8 mouse cellular contexts compared by ENCODE assay signal in the genomic region with DNA sequence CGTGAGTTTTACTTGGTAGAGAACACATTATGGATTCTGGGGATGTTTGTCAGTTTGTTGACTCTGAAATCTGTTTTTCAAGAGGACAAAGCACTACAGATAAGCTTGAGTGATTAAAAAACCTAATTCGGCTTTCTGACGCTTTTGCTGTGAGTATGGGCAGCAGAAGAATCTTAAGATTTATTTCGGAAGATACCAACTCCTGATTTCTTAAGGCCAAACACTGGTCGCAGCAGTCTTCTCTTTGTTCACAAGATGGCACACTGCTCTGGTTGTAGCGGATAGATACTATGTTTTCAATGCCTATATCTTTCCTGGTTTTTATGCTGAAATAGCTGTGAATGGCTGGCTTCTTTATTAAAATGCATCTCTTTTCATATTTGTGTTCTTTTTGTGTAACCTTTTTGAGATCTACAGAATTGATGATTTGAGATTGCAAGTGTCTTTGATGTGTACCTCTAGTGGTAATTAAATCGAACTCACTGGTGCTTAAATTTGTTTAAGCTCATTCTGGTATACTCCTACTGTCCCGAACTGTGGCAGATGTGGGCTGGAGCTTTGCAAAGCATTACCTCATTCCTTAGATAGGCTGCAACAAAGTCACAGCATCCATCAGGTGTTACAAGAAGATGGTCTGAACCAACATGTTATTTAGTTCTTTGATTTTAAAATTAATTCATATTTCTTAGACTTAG. TPM values are rescaled to one million over a fixed set of nuclear protein-coding genes. Genes with fewer than 3 reads are reported as not detected.
DNase-seq lines count a peak whose midpoint lies in the region; ATAC-seq and TF ChIP-seq lines count a peak whose summit lies in the region.

No protein-coding gene starts in this region.

- H3K4me3 ChIP-seq in cerebellum, adult 2 months (replicated peaks; ENCODE audit: insufficient read depth, low read depth, low read length), result peak overlapping the region; percentile 85
- H3K4me3 ChIP-seq in hindbrain, embryonic 10.5 days, result peak overlapping the region; percentile 86
- H3K4me3 ChIP-seq in midbrain, embryonic 12.5 days, result peak overlapping the region; percentile 88

- ATAC-seq in midbrain, embryonic 12.5 days (ENCODE audit: low FRiP score, low read depth), result no peak

- no peak for TF ChIP-seq POLR2A in cerebellum, adult 2 months (IDR thresholded peaks at IDR 0.05; ENCODE audit: borderline replicate concordance, insufficient read depth, low read length)

- WGBS in cerebellum, adult 2 months, result 2% methylated on average over 8 of the region's 8 CpGs
- 10% methylated on average over 8 of the region's 8 CpGs for WGBS in hindbrain, embryonic 10.5 days
- WGBS in midbrain, embryonic 12.5 days, result 5% methylated on average over 8 of the region's 8 CpGs

- no peaks in the 10 kb centered on the region for H3K27me3 ChIP-seq in cerebellum, adult 2 months (ENCODE audit: control insufficient read depth, insufficient read depth, low read length)
- no peaks in the 10 kb centered on the region for H3K27me3 ChIP-seq in hindbrain, embryonic 10.5 days (ENCODE audit: insufficient read depth, poor library complexity, severe bottlenecking)
- H3K27me3 ChIP-seq in midbrain, embryonic 12.5 days, result no peaks in the 10 kb centered on the region

- no peaks in the 10 kb centered on the region for H3K9me3 ChIP-seq in hindbrain, embryonic 10.5 days
- H3K9me3 ChIP-seq in midbrain, embryonic 12.5 days, result no peaks in the 10 kb centered on the region

- DNase-seq in cerebellum, adult 2 months, result peak in 1 of 2 experiments; percentile 46
- no peak for DNase-seq in cerebellum, adult 8-10 months
- peak; percentile 35 for DNase-seq in right cerebral cortex, adult 18-20 months
- DNase-seq in right cerebral cortex, postnatal 36 days (ENCODE audit: low spot score in 2 of 2), result no peak
- DNase-seq in hindbrain, embryonic 10.5 days (ENCODE audit: low spot score), result no peak
- no peak for DNase-seq in layer of hippocampus, adult 8-10 months (ENCODE audit: low spot score in 2 of 2)
- no peak for DNase-seq in kidney, postnatal 25 days

- H3K36me3 ChIP-seq in hindbrain, embryonic 10.5 days, result 0 out of 2 replicates have a peak, but pooled peaks cover 2% of the 10 kb centered on the region
- H3K36me3 ChIP-seq in midbrain, embryonic 12.5 days, result no peaks in the 10 kb centered on the region

- peak overlapping the region; percentile 65 for H3K4me2 ChIP-seq in midbrain, embryonic 12.5 days (replicated peaks)

- peak overlapping the region; percentile 95 for H3K9ac ChIP-seq in midbrain, embryonic 12.5 days (replicated peaks)

- TF ChIP-seq CTCF in cerebellum, adult 2 months (IDR thresholded peaks at IDR 0.05; ENCODE audit: borderline replicate concordance, insufficient read depth, low read depth, low read length), result no peak

- peak overlapping the region; percentile 67; the same call in 1 of the 2 replicates for H3K27ac ChIP-seq in cerebellum, adult 2 months (ENCODE audit: insufficient read depth, low read length)
- H3K27ac ChIP-seq in hindbrain, embryonic 10.5 days, result peak overlapping the region; percentile 98
- peak overlapping the region; percentile 96 for H3K27ac ChIP-seq in midbrain, embryonic 12.5 days (replicated peaks)

- H3K4me1 ChIP-seq in cerebellum, adult 2 months (ENCODE audit: control insufficient read depth, insufficient read depth, low read length), result peaks cover 4% of the 10 kb centered on the region
- H3K4me1 ChIP-seq in hindbrain, embryonic 10.5 days (replicated peaks), result peaks cover 25% of the 10 kb centered on the region
- peaks cover 23% of the 10 kb centered on the region for H3K4me1 ChIP-seq in midbrain, embryonic 12.5 days

RNA-seq across cellular contexts. Expression of gene Klhl7, which starts 1.2 kb away (rescaled TPM):
- polyA plus RNA-seq in cerebellum, adult 2 months (2012; rRNA removed), result 49.8 and 53.7 TPM in 2 replicates
- polyA plus RNA-seq in hindbrain, embryonic 10.5 days (2016; fragmentation: Nextera tagmentation; extraction: Ambion mirVana), result 59.0 and 60.0 TPM in 2 replicates
- 130 and 144 TPM in 2 replicates for polyA plus RNA-seq in midbrain, embryonic 12.5 days (2016; fragmentation: Nextera tagmentation; extraction: Ambion mirVana)
- total RNA-seq in layer of hippocampus, adult 8-10 months (2022), result 10 to 100 TPM; 82.7 to 95.7 (median 93.3) TPM
